10 mouse cellular contexts compared by ENCODE assay signal in genomic region chr4:155489101-155489970, GRCm38 (mm10). TPM values are rescaled to one million over a fixed set of nuclear protein-coding genes. Genes with fewer than 3 reads are reported as not detected.
DNase-seq lines count a peak whose midpoint lies in the region; ATAC-seq and TF ChIP-seq lines count a peak whose summit lies in the region.
"Had no signal": no experiment of that assay in that cellular context is flagged by ENCODE, and none has a peak within 500 bp of the region (broad histone marks: within the 10 kb centered on the region; RNA-seq: fewer than 3 reads in every experiment).

No protein-coding gene starts in this region.

- 79% methylated on average over 9 of the region's 9 CpGs for WGBS in hindbrain, embryonic 15.5 days
- 83% methylated on average over 9 of the region's 9 CpGs for WGBS in hindbrain, embryonic 16.5 days
- 57% methylated on average over 9 of the region's 9 CpGs for WGBS in liver, embryonic 11.5 days

- peak; percentile 68 for DNase-seq in MEL (ENCODE audit: low read depth, low spot score)
- DNase-seq in liver, embryonic 11.5 days (ENCODE audit: low spot score) = no peak
- DNase-seq in urinary bladder, postnatal 36 days (ENCODE audit: low spot score in 2 of 2) = no peak
- DNase-seq in embryo, embryonic 11 days = no peak
- no peak for DNase-seq in B cell, adult 2 months

- ATAC-seq in hindbrain, embryonic 15.5 days (ENCODE audit: low FRiP score, low read depth) = no peak
- ATAC-seq in hindbrain, embryonic 16.5 days = no peak
- ATAC-seq in liver, embryonic 11.5 days (replicated peaks; ENCODE audit: low FRiP score) = no peak; the same call in 1 of the 2 replicates

- no peak for TF ChIP-seq RAD21 in MEL (IDR thresholded peaks at IDR 0.05; ENCODE audit: low read depth, low read length)

- TF ChIP-seq EP300 in MEL (IDR thresholded peaks at IDR 0.05; ENCODE audit: low read depth in 1 of 2, low read length in 2 of 2) = no peak

- 0 out of 2 replicates have a peak overlapping the region, but pooled peaks have one; percentile 43 for H3K27ac ChIP-seq in hindbrain, embryonic 15.5 days (replicated peaks)
- no peak overlapping the region; the same call in 1 of the 2 replicates for H3K27ac ChIP-seq in hindbrain, embryonic 16.5 days (ENCODE audit: low read depth, low read length)
- H3K27ac ChIP-seq in MEL (ENCODE audit: control insufficient read depth, low read depth, low read length) = peak overlapping the region; percentile 82
- peak overlapping the region; percentile 91 for H3K27ac ChIP-seq in brown adipose tissue, adult 24 weeks (replicated peaks; ENCODE audit: low read depth, low read length)
- peak overlapping the region; percentile 76; the same call in 1 of the 2 replicates for H3K27ac ChIP-seq in liver, embryonic 11.5 days (ENCODE audit: low read depth, low read length)

- H3K79me2 ChIP-seq in MEL (ENCODE audit: control insufficient read depth, insufficient read depth, low read length, poor library complexity) = peaks cover 30% of the 10 kb centered on the region

- peaks cover 38% of the 10 kb centered on the region for H3K4me1 ChIP-seq in hindbrain, embryonic 15.5 days (replicated peaks)
- H3K4me1 ChIP-seq in hindbrain, embryonic 16.5 days (ENCODE audit: control insufficient read depth, insufficient read depth, low read depth, low read length) = peaks cover 26% of the 10 kb centered on the region
- peaks cover 21 to 45% of the 10 kb centered on the region in 2 experiments for H3K4me1 ChIP-seq in MEL (ENCODE audit: control insufficient read depth in 1 of 2, insufficient read depth in 2 of 2, low read length in 2 of 2)
- H3K4me1 ChIP-seq in brown adipose tissue, adult 24 weeks (ENCODE audit: control insufficient read depth, insufficient read depth, insufficient read length, low read length) = peaks cover 52% of the 10 kb centered on the region
- H3K4me1 ChIP-seq in liver, embryonic 11.5 days (replicated peaks; ENCODE audit: control insufficient read depth, insufficient read depth, low read length) = peaks cover 52% of the 10 kb centered on the region

- no peak overlapping the region for H3K4me2 ChIP-seq in hindbrain, embryonic 15.5 days
- H3K4me2 ChIP-seq in hindbrain, embryonic 16.5 days (ENCODE audit: low read length) = no peak overlapping the region
- peak overlapping the region; percentile 36 for H3K4me2 ChIP-seq in liver, embryonic 11.5 days

- H3K36me3 ChIP-seq in hindbrain, embryonic 15.5 days = no peaks in the 10 kb centered on the region
- H3K36me3 ChIP-seq in hindbrain, embryonic 16.5 days (ENCODE audit: control insufficient read depth, insufficient read depth, low read length) = no peaks in the 10 kb centered on the region
- H3K36me3 ChIP-seq in MEL (ENCODE audit: control insufficient read depth in 1 of 2, insufficient read depth in 2 of 2, low read length in 2 of 2) = peaks cover 2 to 51% of the 10 kb centered on the region in 2 experiments; a peak in 3 of 4 replicates
- no peaks in the 10 kb centered on the region for H3K36me3 ChIP-seq in liver, embryonic 11.5 days (ENCODE audit: control insufficient read depth, insufficient read depth, low read length)

- H3K9me3 ChIP-seq in hindbrain, embryonic 15.5 days = no peaks in the 10 kb centered on the region
- H3K9me3 ChIP-seq in hindbrain, embryonic 16.5 days (ENCODE audit: control insufficient read depth, low read length) = no peaks in the 10 kb centered on the region
- no peaks in the 10 kb centered on the region for H3K9me3 ChIP-seq in MEL (replicated peaks; ENCODE audit: insufficient read depth, low read length)
- H3K9me3 ChIP-seq in liver, embryonic 11.5 days (ENCODE audit: control insufficient read depth, low read length) = no peaks in the 10 kb centered on the region

- no peaks in the 10 kb centered on the region for H3K27me3 ChIP-seq in hindbrain, embryonic 15.5 days
- no peaks in the 10 kb centered on the region for H3K27me3 ChIP-seq in hindbrain, embryonic 16.5 days (replicated peaks; ENCODE audit: control insufficient read depth, insufficient read depth, low read length)
- H3K27me3 ChIP-seq in MEL (ENCODE audit: control insufficient read depth in 1 of 2, insufficient read depth in 2 of 2, low read length in 2 of 2) = no peaks in the 10 kb centered on the region
- H3K27me3 ChIP-seq in liver, embryonic 11.5 days (replicated peaks; ENCODE audit: control insufficient read depth, insufficient read depth, low read length) = no peaks in the 10 kb centered on the region

- TF ChIP-seq CTCF in MEL (IDR thresholded peaks at IDR 0.05 in 2 of 3, conservative IDR thresholded peaks at IDR 0.05 in 1 of 3; ENCODE audit: control insufficient read depth in 1 of 3, insufficient read depth in 1 of 3, low read depth in 2 of 3, low read length in 3 of 3, poor library complexity in 1 of 3, severe bottlenecking in 1 of 3) = no peak

- H3K4me3 ChIP-seq in hindbrain, embryonic 15.5 days = no peak overlapping the region
- H3K4me3 ChIP-seq in hindbrain, embryonic 16.5 days (ENCODE audit: low read length) = no peak overlapping the region
- 0 out of 4 replicates have a peak overlapping the region, but pooled peaks of 1 of the 2 experiments have one; percentile 8 for H3K4me3 ChIP-seq in MEL (ENCODE audit: control insufficient read depth in 1 of 2, insufficient read depth in 1 of 2, low read depth in 2 of 2, low read length in 2 of 2)
- no peak overlapping the region for H3K4me3 ChIP-seq in brown adipose tissue, adult 24 weeks (ENCODE audit: insufficient read depth, low read depth, low read length)
- no peak overlapping the region; the same call in 1 of the 2 replicates for H3K4me3 ChIP-seq in liver, embryonic 11.5 days (ENCODE audit: low read depth, low read length)

- no peak overlapping the region for H3K9ac ChIP-seq in hindbrain, embryonic 15.5 days
- H3K9ac ChIP-seq in hindbrain, embryonic 16.5 days (ENCODE audit: low read depth, low read length) = no peak overlapping the region
- peak overlapping the region; percentile 29 for H3K9ac ChIP-seq in MEL (ENCODE audit: control insufficient read depth, low read depth, low read length, poor library complexity, severe bottlenecking)
- no peak overlapping the region for H3K9ac ChIP-seq in liver, embryonic 11.5 days (ENCODE audit: low read depth, low read length)

- TF ChIP-seq POLR2A in MEL (IDR thresholded peaks at IDR 0.05; ENCODE audit: control insufficient read depth in 1 of 2, insufficient read depth in 1 of 2, low read depth in 1 of 2, low read length in 2 of 2, poor library complexity in 1 of 2) = peak in 1 of 2 experiments; percentile 32; a peak in 1 of 4 replicates

TF ChIP-seq in MEL, 35 proteins besides CTCF, POLR2A, EP300 and RAD21:
- TF ChIP-seq ZMIZ1 (IDR thresholded peaks at IDR 0.05; ENCODE audit: low read depth, low read length) = no peak
- TF ChIP-seq NRF1 (IDR thresholded peaks at IDR 0.05; ENCODE audit: insufficient read depth, low read depth, low read length, poor library complexity, severe bottlenecking) = no peak
- TF ChIP-seq MAX (IDR thresholded peaks at IDR 0.05; ENCODE audit: low read length) = 0 out of 2 replicates have a peak, but pooled peaks have one; percentile 19
- no peak for TF ChIP-seq MYC (IDR thresholded peaks at IDR 0.05; ENCODE audit: low read depth, low read length)
- TF ChIP-seq SMC3 (IDR thresholded peaks at IDR 0.05; ENCODE audit: low read depth, low read length) = no peak
- TF ChIP-seq TCF12 (IDR thresholded peaks at IDR 0.05; ENCODE audit: low read depth, low read length) = no peak
- TF ChIP-seq MAFK (IDR thresholded peaks at IDR 0.05; ENCODE audit: borderline replicate concordance, low read depth, low read length) = no peak
- peak; percentile 22; the same call in 1 of the 2 replicates for TF ChIP-seq GATA1 (IDR thresholded peaks at IDR 0.05; ENCODE audit: low read depth, low read length)
- TF ChIP-seq CHD1 (IDR thresholded peaks at IDR 0.05; ENCODE audit: low read depth, low read length) = no peak

RNA-seq across cellular contexts. Expression of gene Gnb1, which starts 1.8 kb away (rescaled TPM):
- polyA plus RNA-seq in hindbrain, embryonic 15.5 days (2015; fragmentation: Nextera tagmentation; extraction: Ambion mirVana) = 1,056 and 1,102 TPM in 2 replicates
- 1,017 and 1,097 TPM in 2 replicates for polyA plus RNA-seq in hindbrain, embryonic 16.5 days (2015; fragmentation: Nextera tagmentation; extraction: Ambion mirVana)
- total RNA-seq in MEL (2012; rRNA removed) = 78.1 and 94.7 TPM in 2 replicates
- 100 to 1,000 TPM in 1 of 2 experiments, not detected in 1; 489 TPM for polyA plus RNA-seq in MEL (2012; ENCODE audit: insufficient read depth in 1 of 2, insufficient read length in 2 of 2, low read depth in 1 of 2, low replicate concordance in 2 of 2, missing spikeins in 1 of 2)
- polyA plus RNA-seq in brown adipose tissue, adult 24 weeks (2012; ENCODE audit: insufficient read depth, insufficient read length, missing spikeins) = 193 and 220 TPM in 2 replicates
- 273 and 277 TPM in 2 replicates for polyA plus RNA-seq in liver, embryonic 11.5 days (2014; fragmentation: Nextera tagmentation; extraction: Ambion mirVana)

RNA-seq across cellular contexts. Expression of gene Tmem52, which starts 20.4 kb away (rescaled TPM):
- 0.17 TPM in 1 of 2 replicates, not detected in the other for polyA plus RNA-seq in hindbrain, embryonic 15.5 days (2015; fragmentation: Nextera tagmentation; extraction: Ambion mirVana)
- 0.34 TPM in 1 of 2 replicates, not detected in the other for polyA plus RNA-seq in hindbrain, embryonic 16.5 days (2015; fragmentation: Nextera tagmentation; extraction: Ambion mirVana)
- not detected in 2 replicates for total RNA-seq in MEL (2012; rRNA removed)
- polyA plus RNA-seq in MEL (2012; ENCODE audit: insufficient read depth in 1 of 2, insufficient read length in 2 of 2, low read depth in 1 of 2, low replicate concordance in 2 of 2, missing spikeins in 1 of 2) = not detected
- 1.1 and 3.7 TPM in 2 replicates for polyA plus RNA-seq in brown adipose tissue, adult 24 weeks (2012; ENCODE audit: insufficient read depth, insufficient read length, missing spikeins)
- polyA plus RNA-seq in liver, embryonic 11.5 days (2014; fragmentation: Nextera tagmentation; extraction: Ambion mirVana) = not detected in 2 replicates
- total RNA-seq: hematopoietic stem cell, adult 5-6 weeks had no signal
- polyA plus RNA-seq: limb, embryonic 11.5 days had no signal
